Mouse (Mus musculus): ENCODE data around the gene Flad1. TPM values are rescaled to one million over a fixed set of nuclear protein-coding genes. Genes with fewer than 3 reads are reported as not detected.

The Flad1 gene
- total and polyA plus RNA-seq, 2 experiments = 29.0 to 67.3 TPM

- Histone ChIP-seq H3K4me1 (ENCODE audit: control insufficient read depth, insufficient read depth, low read length) (peaks cover 6% of the 10 kb centered on the region; the same call in 1 of the 2 replicates), H3K79me2 (ENCODE audit: control insufficient read depth, insufficient read depth, low read length) (peaks cover 5% of the 10 kb centered on the region; the same call in 1 of the 2 replicates), H3K9ac (ENCODE audit: low read depth, low read length) (no peak overlapping the region), H3K36me3 (ENCODE audit: control insufficient read depth, insufficient read depth, low read length) (peaks cover 14% of the 10 kb centered on the region; the same call in 1 of the 2 replicates), H3K4me3 (ENCODE audit: insufficient read depth, low read depth, low read length) (no peak overlapping the region), H3K27ac (replicated peaks; ENCODE audit: insufficient read depth, low read depth, low read length) (no peak overlapping the region), H3K27me3 (ENCODE audit: control insufficient read depth, insufficient read depth, low read length) (no peaks in the 10 kb centered on the region)
- WGBS = 90% methylated on average over 7 of the region's 7 CpGs
- TF ChIP-seq POLR2A (IDR thresholded peaks at IDR 0.05; ENCODE audit: extremely low read depth, insufficient read depth, low read length) (no peak), CTCF (IDR thresholded peaks at IDR 0.05; ENCODE audit: low read depth, low read length) (no peak)
- no peak for DNase-seq (ENCODE audit: extremely low read depth, low read depth, low spot score)
These were observed 10.3 kb downstream of the Flad1 start for GRCm38 (mm10) chr3:89401329-89401728.

DNA sequence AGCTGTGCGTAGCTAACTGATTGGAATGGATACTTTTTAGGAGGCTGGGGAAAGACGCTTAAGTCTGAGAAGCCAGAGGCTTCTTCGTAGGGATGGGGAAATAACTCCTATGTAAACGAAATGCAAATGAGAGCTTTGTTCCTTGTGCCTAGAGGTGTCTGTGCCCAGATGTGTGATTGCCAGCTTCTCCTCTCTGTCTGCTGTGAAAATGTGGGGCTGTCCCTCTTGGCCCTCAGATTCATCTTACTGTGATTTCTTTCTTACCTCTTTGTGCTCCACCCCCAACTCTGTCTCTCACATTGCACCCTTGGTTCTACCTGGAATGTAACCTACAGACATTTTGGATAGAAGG lies 15.0 kb downstream of the Flad1 start:
- no peaks in the 10 kb centered on the region for H3K27me3 ChIP-seq (ENCODE audit: control insufficient read depth, insufficient read depth, low read length)
- 0% methylated on average over 4 of the region's 4 CpGs for WGBS
- H3K27ac ChIP-seq (replicated peaks; ENCODE audit: insufficient read depth, low read depth, low read length) = peak overlapping the region; percentile 79
- peaks cover 12% of the 10 kb centered on the region; the same call in 1 of the 2 replicates for H3K79me2 ChIP-seq (ENCODE audit: control insufficient read depth, insufficient read depth, low read length)
- peaks cover 2% of the 10 kb centered on the region; the same call in 1 of the 2 replicates for H3K36me3 ChIP-seq (ENCODE audit: control insufficient read depth, insufficient read depth, low read length)
- peak overlapping the region; percentile 92 for H3K9ac ChIP-seq (ENCODE audit: low read depth, low read length)
- peaks cover 4% of the 10 kb centered on the region; the same call in 1 of the 2 replicates for H3K4me1 ChIP-seq (ENCODE audit: control insufficient read depth, insufficient read depth, low read length)
- DNase-seq (ENCODE audit: extremely low read depth, low read depth, low spot score) = no peak
- TF ChIP-seq CTCF (IDR thresholded peaks at IDR 0.05; ENCODE audit: low read depth, low read length) (no peak), POLR2A (IDR thresholded peaks at IDR 0.05; ENCODE audit: extremely low read depth, insufficient read depth, low read length) (no peak)
- H3K4me3 ChIP-seq (ENCODE audit: insufficient read depth, low read depth, low read length) = peak overlapping the region; percentile 85

GRCm38 (mm10) chr3:89395806-89396653 lies 15.6 kb downstream of the Flad1 start:
- peaks cover 2% of the 10 kb centered on the region; the same call in 1 of the 2 replicates for H3K36me3 ChIP-seq (ENCODE audit: control insufficient read depth, insufficient read depth, low read length)
- peak; percentile 92 for TF ChIP-seq CTCF (IDR thresholded peaks at IDR 0.05; ENCODE audit: low read depth, low read length)
- TF ChIP-seq POLR2A (IDR thresholded peaks at IDR 0.05; ENCODE audit: extremely low read depth, insufficient read depth, low read length) = no peak
- WGBS = under 1% methylated on average over 42 of the region's 44 CpGs
- peaks cover 8% of the 10 kb centered on the region for H3K4me1 ChIP-seq (ENCODE audit: control insufficient read depth, insufficient read depth, low read length)
- peak; percentile 76 for DNase-seq (ENCODE audit: extremely low read depth, low read depth, low spot score)
- peak overlapping the region; percentile 98 for H3K27ac ChIP-seq (replicated peaks; ENCODE audit: insufficient read depth, low read depth, low read length)
- peak overlapping the region; percentile 85 for H3K4me3 ChIP-seq (ENCODE audit: insufficient read depth, low read depth, low read length)
- H3K9ac ChIP-seq (ENCODE audit: low read depth, low read length) = peak overlapping the region; percentile 92
- peaks cover 18% of the 10 kb centered on the region for H3K79me2 ChIP-seq (ENCODE audit: control insufficient read depth, insufficient read depth, low read length)
- no peaks in the 10 kb centered on the region for H3K27me3 ChIP-seq (ENCODE audit: control insufficient read depth, insufficient read depth, low read length)

- peak; percentile 61 for DNase-seq (ENCODE audit: extremely low read depth, low read depth, low spot score)
- H3K79me2 ChIP-seq (ENCODE audit: control insufficient read depth, insufficient read depth, low read length) = peaks cover 23% of the 10 kb centered on the region
- peak overlapping the region; percentile 85 for H3K4me3 ChIP-seq (ENCODE audit: insufficient read depth, low read depth, low read length)
- H3K27ac ChIP-seq (replicated peaks; ENCODE audit: insufficient read depth, low read depth, low read length) = peak overlapping the region; percentile 98
- peak overlapping the region; percentile 92 for H3K9ac ChIP-seq (ENCODE audit: low read depth, low read length)
- TF ChIP-seq CTCF (IDR thresholded peaks at IDR 0.05; ENCODE audit: low read depth, low read length) = no peak
- no peak for TF ChIP-seq POLR2A (IDR thresholded peaks at IDR 0.05; ENCODE audit: extremely low read depth, insufficient read depth, low read length)
- H3K36me3 ChIP-seq (ENCODE audit: control insufficient read depth, insufficient read depth, low read length) = peaks cover 2% of the 10 kb centered on the region; the same call in 1 of the 2 replicates
- H3K4me1 ChIP-seq (ENCODE audit: control insufficient read depth, insufficient read depth, low read length) = peaks cover 13% of the 10 kb centered on the region
- WGBS = 1% methylated on average over 10 of the region's 10 CpGs
- H3K27me3 ChIP-seq (ENCODE audit: control insufficient read depth, insufficient read depth, low read length) = no peaks in the 10 kb centered on the region
These were observed 16.3 kb downstream of the Flad1 start for GRCm38 (mm10) chr3:89395419-89395805.

DNA sequence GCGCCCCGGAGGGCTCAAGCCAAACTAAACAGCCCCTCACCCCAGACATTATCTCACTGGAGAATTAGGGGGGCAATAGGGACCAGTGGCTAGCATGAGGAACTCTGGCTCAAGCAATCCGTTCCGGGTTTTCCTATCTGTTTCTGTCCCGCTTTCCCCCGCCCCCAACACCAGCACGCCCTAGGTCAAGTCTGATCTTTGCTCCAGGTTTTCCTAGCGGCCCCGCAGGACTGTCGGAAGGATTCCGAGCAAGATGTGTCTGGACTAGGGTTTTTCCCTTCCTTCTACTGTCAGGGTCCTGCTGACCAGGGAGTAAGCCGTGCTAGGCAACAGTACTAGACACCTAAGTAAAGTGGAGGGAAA lies 16.8 kb downstream of the Flad1 start:
- peak; percentile 85 for DNase-seq (ENCODE audit: extremely low read depth, low read depth, low spot score)
- Histone ChIP-seq H3K36me3 (ENCODE audit: control insufficient read depth, insufficient read depth, low read length) (peaks cover under 1% of the 10 kb centered on the region; the same call in 1 of the 2 replicates), H3K27ac (replicated peaks; ENCODE audit: insufficient read depth, low read depth, low read length) (peak overlapping the region; percentile 98), H3K4me1 (ENCODE audit: control insufficient read depth, insufficient read depth, low read length) (peaks cover 18% of the 10 kb centered on the region), H3K4me3 (ENCODE audit: insufficient read depth, low read depth, low read length) (peak overlapping the region; percentile 85), H3K9ac (ENCODE audit: low read depth, low read length) (peak overlapping the region; percentile 92), H3K27me3 (ENCODE audit: control insufficient read depth, insufficient read depth, low read length) (no peaks in the 10 kb centered on the region), H3K79me2 (ENCODE audit: control insufficient read depth, insufficient read depth, low read length) (peaks cover 28% of the 10 kb centered on the region)
- TF ChIP-seq POLR2A (IDR thresholded peaks at IDR 0.05; ENCODE audit: extremely low read depth, insufficient read depth, low read length) (peak; percentile 61; the same call in 1 of the 2 replicates), CTCF (IDR thresholded peaks at IDR 0.05; ENCODE audit: low read depth, low read length) (no peak)
- whole genome bisulfite sequencing = 2% methylated on average over 12 of the region's 12 CpGs

Measured in liver, adult 2 months (tissue).